Mouse (Mus musculus) embryonic facial prominence, embryonic 14.5 days (tissue): ENCODE measurements at regions not wholly inside any gene's neighbourhood (a gene's known extent, or its start where the extent isn't known, plus 50 kb on each side); places are given as distances from the start of the nearest gene placed in this dataset.

Experiments used
- ATAC-seq: fragments of 200-750 bp; cut with Nextera tagmentation; 2 replicates; pipeline ENCODE4 v1.8.0; 2017; ENCODE audit warnings: low read depth, moderate number of reproducible peaks, moderate TSS enrichment
- DNase-seq: peaks from one replicate; pipeline ENCODE4 v3.0.0-alpha.2; 2015; ENCODE audit warnings: low spot score
- H3K27ac ChIP-seq: fragments of 300-500 bp; sonication (generic); replicated peaks from 2 replicates; pipeline ENCODE4 v1.5.1; 2014; ENCODE audit warnings: low read depth, mild to moderate bottlenecking, low read length, moderate library complexity
- H3K27me3 ChIP-seq: fragments of 300-500 bp; sonication (generic); replicated peaks from 2 replicates; pipeline ENCODE4 v1.6.1; 2014; ENCODE audit warnings: low read length; ENCODE audit not compliant: control insufficient read depth, insufficient read depth
- H3K36me3 ChIP-seq: fragments of 300-500 bp; sonication (generic); 2 replicates; pipeline ENCODE4 v1.6.1; 2014; ENCODE audit warnings: low read length, mixed read lengths; ENCODE audit not compliant: control insufficient read depth, insufficient read depth
- H3K4me1 ChIP-seq: fragments of 300-500 bp; sonication (generic); 2 replicates; pipeline ENCODE4 v1.6.1; 2014; ENCODE audit warnings: antibody characterized with exemption, low read length; ENCODE audit not compliant: control insufficient read depth, insufficient read depth
- H3K4me2 ChIP-seq: fragments of 300-500 bp; sonication (generic); 2 replicates; pipeline ENCODE4 v1.6.1; 2014; ENCODE audit warnings: low read depth, mild to moderate bottlenecking, low read length, moderate library complexity, mixed read lengths
- H3K4me3 ChIP-seq: fragments of 300-500 bp; sonication (generic); 2 replicates; pipeline ENCODE4 v1.5.1; 2014; ENCODE audit warnings: low read depth, mild to moderate bottlenecking, low read length
- H3K9ac ChIP-seq: fragments of 300-500 bp; sonication (generic); 2 replicates; pipeline ENCODE4 v1.6.1; 2014; ENCODE audit warnings: low read depth, mild to moderate bottlenecking, low read length, moderate library complexity, mixed read lengths
- H3K9me3 ChIP-seq: fragments of 300-500 bp; sonication (generic); 2 replicates; pipeline ENCODE4 v1.6.1; 2016; ENCODE audit warnings: low read length; ENCODE audit not compliant: control insufficient read depth
- WGBS: fragments of 180-500 bp; shearing (Covaris S2); extraction: QIAGEN DNeasy Blood & Tissue Kit; methylation state at CpG from one replicate; pipeline ENCODE4 v1.1.7; 2014; 5-methylcytosine and 5-hydroxymethylcytosine counted together

DNA sequence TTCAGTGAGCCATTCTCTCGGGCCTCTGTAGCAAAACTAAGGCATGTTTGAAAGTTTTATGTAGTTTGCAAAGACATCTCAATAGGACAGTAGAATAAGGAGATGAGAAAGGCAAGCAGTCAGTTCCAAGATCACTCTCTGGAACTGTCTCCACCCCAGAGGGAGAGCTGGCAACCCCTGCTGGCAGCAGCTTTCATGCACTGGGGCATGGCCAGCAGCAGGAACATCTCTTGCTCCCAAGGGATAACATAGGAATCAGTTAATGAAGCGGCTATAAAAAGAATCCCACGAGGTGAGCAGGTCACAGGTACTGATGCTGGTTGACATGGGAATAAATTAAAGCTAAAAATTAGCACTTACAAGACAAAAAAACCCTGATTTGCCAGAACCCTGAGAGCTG, 55.1 kb upstream of the Stac start:
- Histone ChIP-seq H3K4me2 (no peak overlapping the region), H3K4me3 (no peak overlapping the region), H3K9ac (no peak overlapping the region), H3K27ac (no peak overlapping the region), H3K9me3 (no peaks in the 10 kb centered on the region), H3K4me1 (no peaks in the 10 kb centered on the region; the same call in 1 of the 2 replicates), H3K36me3 (no peaks in the 10 kb centered on the region), H3K27me3 (no peaks in the 10 kb centered on the region)
- DNase-seq (peak; percentile 29), ATAC-seq (peak; percentile 30; the same call in 1 of the 2 replicates)
- WGBS: 45% methylated on average over 3 of the region's 3 CpGs
